Mouse (Mus musculus) heart, embryonic 15.5 days (tissue): ENCODE data around the gene Pdlim4. TPM values are rescaled to one million over a fixed set of nuclear protein-coding genes. Genes with fewer than 3 reads are reported as not detected.
"Not testable (repeated sequence)": the region's sequence is repeated elsewhere in the genome, so short reads cannot be mapped to it uniquely, and the experiment has no call there.

Source experiments
- ATAC-seq: fragments of 200-750 bp; cut with Nextera tagmentation; replicated peaks from 2 replicates; pipeline ENCODE4 v1.8.0; 2017; ENCODE audit warnings: low read depth, moderate TSS enrichment; ENCODE audit not compliant: insufficient number of reproducible peaks, insufficient read depth, low FRiP score
- H3K27ac ChIP-seq: fragments of 300-500 bp; sonication (generic); 2 replicates; pipeline ENCODE4 v1.5.1; 2015; ENCODE audit warnings: mild to moderate bottlenecking, inconsistent platforms
- H3K27me3 ChIP-seq: fragments of 300-500 bp; sonication (generic); 2 replicates; pipeline ENCODE4 v1.6.1; 2015; ENCODE audit warnings: inconsistent platforms
- H3K36me3 ChIP-seq: fragments of 300-500 bp; sonication (generic); 2 replicates; pipeline ENCODE4 v1.6.1; 2015; ENCODE audit warnings: mild to moderate bottlenecking, inconsistent platforms
- H3K4me1 ChIP-seq: fragments of 300-500 bp; sonication (generic); replicated peaks from 2 replicates; pipeline ENCODE4 v1.6.1; 2015; ENCODE audit warnings: inconsistent platforms
- H3K4me2 ChIP-seq: fragments of 300-500 bp; sonication (generic); 2 replicates; pipeline ENCODE4 v1.6.1; 2015; ENCODE audit warnings: inconsistent platforms, mild to moderate bottlenecking, moderate library complexity
- H3K4me3 ChIP-seq: fragments of 300-500 bp; sonication (generic); 2 replicates; pipeline ENCODE4 v1.5.1; 2015; ENCODE audit warnings: mild to moderate bottlenecking, inconsistent platforms
- H3K9ac ChIP-seq: fragments of 300-500 bp; sonication (generic); 2 replicates; pipeline ENCODE4 v1.6.1; 2015; ENCODE audit warnings: mild to moderate bottlenecking, inconsistent platforms
- H3K9me3 ChIP-seq: fragments of 300-500 bp; sonication (generic); replicated peaks from 2 replicates; pipeline ENCODE4 v1.6.1; 2016; ENCODE audit warnings: inconsistent platforms
- WGBS: fragments of 180-500 bp; shearing (Covaris S2); methylation state at CpG from one replicate; pipeline ENCODE4 v1.1.7; 2015; ENCODE audit warnings: mixed read lengths; 5-methylcytosine and 5-hydroxymethylcytosine counted together
- polyA plus RNA-seq: library from polyadenylated mRNA; unstranded; fragments of >200 nt; fragmentation: Nextera tagmentation; extraction: Ambion mirVana; gene quantifications from 2 replicates; pipeline ENCODE4 v1.2.1, GENCODE M21; 2015

Gene Pdlim4
- polyA plus RNA-seq, 1 experiment from 2014 or later = 11.4 TPM

GRCm38 (mm10) chr11:54032872-54033271 is 35.9 kb downstream of the Pdlim4 start:
- H3K36me3 ChIP-seq, H3K27ac ChIP-seq, ATAC-seq, H3K4me2 ChIP-seq, H3K4me3 ChIP-seq, H3K27me3 ChIP-seq, H3K9me3 ChIP-seq, H3K9ac ChIP-seq: not testable (repeated sequence)
- H3K4me1 ChIP-seq = peaks cover 10% of the 10 kb centered on the region
- 88% methylated on average over 2 of the region's 3 CpGs for WGBS

- H3K4me3 ChIP-seq = peak overlapping the region; percentile 55
- H3K4me2 ChIP-seq = peak overlapping the region; percentile 93
- no peaks in the 10 kb centered on the region for H3K36me3 ChIP-seq
- H3K4me1 ChIP-seq = peaks cover 19% of the 10 kb centered on the region
- ATAC-seq = no peak
- H3K9ac ChIP-seq = no peak overlapping the region
- no peaks in the 10 kb centered on the region for H3K9me3 ChIP-seq
- peaks cover 25% of the 10 kb centered on the region; the same call in 1 of the 2 replicates for H3K27me3 ChIP-seq
- no peak overlapping the region for H3K27ac ChIP-seq
- 75% methylated on average over 4 of the region's 4 CpGs for whole genome bisulfite sequencing
Measured at GRCm38 (mm10) chr11:54028997-54029396, 39.8 kb downstream of the Pdlim4 start.

DNA sequence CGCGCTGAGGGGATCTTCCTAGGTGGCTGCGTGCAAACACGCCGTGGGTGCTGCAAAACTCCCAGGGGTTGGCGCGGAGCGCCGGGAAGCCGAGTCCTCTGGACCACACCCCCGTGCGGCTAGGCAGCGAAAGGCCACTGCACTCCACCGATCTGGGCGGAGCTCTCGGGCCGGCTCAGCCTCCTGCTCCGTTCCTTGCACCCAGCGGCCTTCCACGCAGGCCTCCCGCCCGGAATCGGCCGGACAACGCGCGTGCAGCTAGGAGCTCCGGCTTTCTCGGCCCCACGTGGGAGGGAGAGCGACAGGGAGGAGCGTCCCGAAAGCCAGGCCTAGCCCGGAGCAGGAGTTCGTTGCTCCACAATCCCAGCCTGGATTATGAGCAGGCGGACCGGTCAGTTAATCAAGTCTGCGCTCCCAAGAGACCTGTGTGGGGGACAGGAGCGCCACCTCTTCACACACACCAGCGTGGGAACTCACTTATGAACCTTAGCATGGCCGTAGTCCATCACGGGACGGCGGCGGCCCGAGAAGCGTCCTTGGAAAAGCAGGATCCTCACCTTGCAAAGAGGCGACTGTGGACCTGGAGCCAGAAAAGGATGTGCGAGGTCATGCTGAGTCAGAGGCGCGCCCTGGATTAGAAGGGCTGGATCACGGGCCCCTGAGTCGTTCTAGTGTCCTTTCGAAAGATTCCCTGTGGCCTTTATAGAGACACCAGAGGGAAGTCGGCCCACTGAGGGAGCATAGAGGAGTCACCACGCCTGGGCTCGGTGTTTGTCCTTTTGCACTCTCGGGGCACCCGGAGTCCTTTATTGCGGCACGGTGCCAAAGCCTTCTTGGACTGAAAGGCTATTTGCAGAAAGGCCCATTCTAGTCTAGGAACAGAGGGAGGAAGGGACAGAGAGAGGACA is 40.5 kb downstream of the Pdlim4 start, which contains the start of gene Slc22a4:
Gene Slc22a4, minus strand, starts transcription at position 47 of the 908 bp plus-strand sequence.
- Histone ChIP-seq H3K9me3 (no peaks in the 10 kb centered on the region), H3K4me2 (peak within 1 kb of the TSS; percentile 93), H3K9ac (peak within 1 kb of the TSS; percentile 56), H3K36me3 (no peaks in the 10 kb centered on the region), H3K27ac (no peak within 1 kb of the TSS), H3K4me1 (peaks cover 19% of the 10 kb centered on the region), H3K4me3 (peak within 1 kb of the TSS; percentile 55), H3K27me3 (peaks cover 25% of the 10 kb centered on the region; the same call in 1 of the 2 replicates)
- ATAC-seq = peak; percentile 84
- 3% methylated on average over 61 of the region's 61 CpGs for WGBS

DNA sequence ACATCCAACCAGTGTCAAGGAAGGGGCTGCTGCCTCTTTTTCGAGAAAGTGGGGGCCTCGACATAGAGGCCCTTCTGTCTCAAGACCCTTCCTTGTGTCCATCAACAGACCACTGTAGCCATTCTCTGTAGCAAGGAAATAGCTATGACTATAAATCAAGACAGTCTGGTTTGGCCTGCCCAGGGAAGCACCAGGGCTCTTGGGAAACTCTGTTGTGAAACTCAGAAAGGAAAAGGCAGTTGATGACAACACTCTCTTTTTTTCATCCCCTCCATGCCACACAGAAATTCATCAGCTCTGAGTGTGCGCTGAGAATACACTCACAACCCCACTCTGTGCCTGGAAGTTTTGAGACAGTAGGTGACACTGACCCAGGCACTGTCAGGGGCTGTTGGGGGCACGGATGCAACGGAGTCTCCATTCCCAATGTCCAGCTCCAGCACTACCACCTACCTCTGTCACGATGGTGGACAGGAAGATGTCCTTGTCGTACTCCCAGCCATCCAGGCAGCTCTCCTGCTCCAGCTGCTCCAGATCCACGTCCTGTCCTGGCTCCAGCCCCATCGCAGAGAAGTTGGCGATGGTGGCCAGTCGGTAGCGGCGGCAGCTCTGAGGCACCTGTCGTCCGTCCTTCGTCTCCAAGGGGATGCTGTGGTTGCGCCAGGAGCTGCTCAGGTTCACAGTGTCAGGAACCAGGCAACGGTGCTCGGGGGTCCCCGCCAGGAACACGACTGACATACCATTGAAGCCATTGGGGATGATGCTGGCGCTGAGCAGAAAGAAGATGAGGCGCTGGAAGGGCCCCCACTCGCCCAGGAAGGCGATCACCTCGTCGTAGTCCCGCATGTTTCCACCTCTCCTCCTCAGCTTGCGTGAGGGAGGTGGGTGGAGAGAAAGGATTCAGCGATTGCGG is 41.4 kb downstream of the Pdlim4 start:
- ATAC-seq = no peak
- H3K27me3 ChIP-seq = peaks cover 25% of the 10 kb centered on the region; the same call in 1 of the 2 replicates
- H3K4me2 ChIP-seq = peak overlapping the region; percentile 93
- H3K9me3 ChIP-seq = no peaks in the 10 kb centered on the region
- H3K9ac ChIP-seq = peak overlapping the region; percentile 56
- H3K27ac ChIP-seq = no peak overlapping the region
- peaks cover 19% of the 10 kb centered on the region for H3K4me1 ChIP-seq
- no peaks in the 10 kb centered on the region for H3K36me3 ChIP-seq
- WGBS = 18% methylated on average over 31 of the region's 31 CpGs
- peak overlapping the region; percentile 55 for H3K4me3 ChIP-seq

GRCm38 (mm10) chr11:54026491-54027041 is 42.2 kb downstream of the Pdlim4 start:
- H3K27ac ChIP-seq = no peak overlapping the region
- no peak for ATAC-seq
- H3K4me1 ChIP-seq = peaks cover 19% of the 10 kb centered on the region
- peaks cover 25% of the 10 kb centered on the region; the same call in 1 of the 2 replicates for H3K27me3 ChIP-seq
- no peaks in the 10 kb centered on the region for H3K36me3 ChIP-seq
- no peak overlapping the region for H3K4me2 ChIP-seq
- no peak overlapping the region for H3K9ac ChIP-seq
- 66% methylated on average over 1 of the region's 1 CpGs for WGBS
- no peak overlapping the region for H3K4me3 ChIP-seq
- no peaks in the 10 kb centered on the region for H3K9me3 ChIP-seq

DNA sequence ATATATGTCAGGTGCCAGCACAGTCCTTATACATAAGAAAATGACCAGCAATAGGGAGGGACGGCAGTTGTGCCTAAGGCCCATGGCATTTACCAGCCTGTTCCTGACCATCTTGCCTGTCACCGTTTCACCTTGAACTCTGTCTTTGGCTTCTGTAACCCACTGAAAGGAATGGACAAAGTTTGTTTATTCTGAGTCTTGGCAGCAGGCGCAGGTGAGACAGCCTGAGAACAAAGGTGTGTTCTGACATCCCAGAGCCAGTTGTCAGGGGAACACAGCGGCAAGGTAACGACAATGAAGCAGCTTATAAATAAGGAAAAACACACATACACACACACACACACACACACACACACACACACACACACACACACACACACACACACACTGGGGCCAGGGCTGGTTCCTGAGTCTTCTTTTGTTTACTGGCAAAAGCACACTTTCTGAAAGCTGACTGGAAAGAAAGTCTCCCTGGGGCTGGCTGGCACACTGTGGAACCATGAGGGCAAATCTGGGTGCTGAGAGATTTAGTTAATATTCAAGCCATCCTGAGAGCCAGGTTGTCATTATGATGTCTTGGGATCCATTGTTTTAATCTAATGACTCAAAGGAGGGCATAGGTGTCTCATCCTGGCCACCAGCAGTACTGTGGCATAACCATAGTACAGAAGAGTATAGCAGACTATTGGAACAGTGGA is 47.3 kb downstream of the Pdlim4 start:
- WGBS = 87% methylated on average over 5 of the region's 5 CpGs
- Histone ChIP-seq H3K4me2 (no peak overlapping the region), H3K27me3 (0 out of 2 replicates have a peak, but pooled peaks cover 9% of the 10 kb centered on the region), H3K4me3 (no peak overlapping the region), H3K36me3 (no peaks in the 10 kb centered on the region), H3K27ac (no peak overlapping the region), H3K9me3 (no peaks in the 10 kb centered on the region), H3K9ac (no peak overlapping the region), H3K4me1 (0 out of 2 replicates have a peak, but pooled peaks cover 4% of the 10 kb centered on the region)
- no peak for ATAC-seq

- H3K4me2 ChIP-seq = no peak overlapping the region
- no peak overlapping the region for H3K9ac ChIP-seq
- no peaks in the 10 kb centered on the region for H3K4me1 ChIP-seq
- no peak for ATAC-seq
- no peaks in the 10 kb centered on the region for H3K27me3 ChIP-seq
- no peak overlapping the region for H3K27ac ChIP-seq
- H3K4me3 ChIP-seq = no peak overlapping the region
- H3K9me3 ChIP-seq = no peaks in the 10 kb centered on the region
- H3K36me3 ChIP-seq = no peaks in the 10 kb centered on the region
- 79% methylated on average over 3 of the region's 3 CpGs for WGBS
Measured at GRCm38 (mm10) chr11:54018893-54019732, 49.7 kb downstream of the Pdlim4 start.

- WGBS = 68% methylated on average over 4 of the region's 4 CpGs
- Histone ChIP-seq H3K4me3 (no peak overlapping the region), H3K9ac (no peak overlapping the region), H3K27ac (no peak overlapping the region), H3K9me3 (no peaks in the 10 kb centered on the region), H3K27me3 (no peaks in the 10 kb centered on the region), H3K4me2 (no peak overlapping the region), H3K36me3 (no peaks in the 10 kb centered on the region), H3K4me1 (no peaks in the 10 kb centered on the region)
- ATAC-seq = no peak
Measured at GRCm38 (mm10) chr11:54017596-54017995, 51.2 kb downstream of the Pdlim4 start.

DNA sequence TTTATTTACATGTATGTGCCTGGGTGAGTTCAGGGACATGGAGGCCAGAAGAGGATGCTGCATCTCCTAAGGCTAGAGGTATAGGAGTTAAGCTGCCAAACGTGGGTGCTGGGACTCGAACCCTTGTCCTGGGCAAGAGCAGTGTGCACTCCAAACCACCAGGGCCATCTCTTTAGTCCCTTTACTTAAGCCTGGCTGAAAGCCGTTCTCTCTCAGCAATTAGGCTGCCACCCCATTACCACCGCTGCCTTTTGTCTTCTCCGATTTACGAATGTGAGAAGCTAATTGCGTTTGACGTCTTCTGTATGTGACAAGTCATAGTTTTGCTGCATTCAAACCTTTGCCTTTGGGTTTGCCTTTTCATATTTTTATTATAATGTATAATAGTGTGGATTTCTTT is 52.8 kb downstream of the Pdlim4 start:
- Histone ChIP-seq H3K27ac (no peak overlapping the region), H3K9me3 (no peaks in the 10 kb centered on the region), H3K4me2 (no peak overlapping the region), H3K27me3 (no peaks in the 10 kb centered on the region), H3K4me1 (no peaks in the 10 kb centered on the region), H3K36me3 (no peaks in the 10 kb centered on the region), H3K9ac (no peak overlapping the region), H3K4me3 (no peak overlapping the region)
- ATAC-seq = no peak
- WGBS = 79% methylated on average over 8 of the region's 8 CpGs

GRCm38 (mm10) chr11:54012961-54013360 is 55.9 kb downstream of the Pdlim4 start:
- ATAC-seq = no peak
- no peak overlapping the region for H3K9ac ChIP-seq
- H3K4me1 ChIP-seq = no peaks in the 10 kb centered on the region
- H3K36me3 ChIP-seq = no peaks in the 10 kb centered on the region
- H3K27me3 ChIP-seq = no peaks in the 10 kb centered on the region
- H3K9me3 ChIP-seq = no peaks in the 10 kb centered on the region
- no peak overlapping the region for H3K4me3 ChIP-seq
- 87% methylated on average over 5 of the region's 5 CpGs for WGBS
- H3K27ac ChIP-seq = no peak overlapping the region
- H3K4me2 ChIP-seq = no peak overlapping the region
